Mouse (Mus musculus) WW6 (cell line): ENCODE results near the gene Inhbe.
"Not testable (repeated sequence)": the region's sequence is repeated elsewhere in the genome, so short reads cannot be mapped to it uniquely, and the experiment has no call there.

Experiments
- DNase-seq: peaks from one replicate; pipeline ENCODE4 v3.0.0-alpha.2; 2013; ENCODE audit warnings: low read depth, low spot score

The Inhbe gene

GRCm38 (mm10) chr10:127322669-127323068 is 31.5 kb downstream of the Inhbe start:
- DNase-seq, result no peak

- DNase-seq, result no peak
Observed at GRCm38 (mm10) chr10:127322178-127322577, 32.0 kb downstream of the Inhbe start.

GRCm38 (mm10) chr10:127321621-127322020 is 32.6 kb downstream of the Inhbe start, which contains the start of gene Arhgap9:
Arhgap9 (plus strand) TSS chr10:127321964.
- DNase-seq, result no peak

GRCm38 (mm10) chr10:127319969-127320368 is 34.2 kb downstream of the Inhbe start:
- DNase-seq, result no peak

- no peak for DNase-seq
Observed at GRCm38 (mm10) chr10:127318009-127318408, 36.2 kb downstream of the Inhbe start.

GRCm38 (mm10) chr10:127317277-127317676 is 36.9 kb downstream of the Inhbe start:
- no peak for DNase-seq

GRCm38 (mm10) chr10:127314950-127315349 is 39.3 kb downstream of the Inhbe start:
- not testable (repeated sequence) for DNase-seq

- DNase-seq, result not testable (repeated sequence)
Observed at GRCm38 (mm10) chr10:127313516-127313915, 40.7 kb downstream of the Inhbe start.

GRCm38 (mm10) chr10:127312858-127313257 is 41.4 kb downstream of the Inhbe start:
- DNase-seq, result no peak

GRCm38 (mm10) chr10:127312356-127312676 is 41.9 kb downstream of the Inhbe start:
- peak; percentile 84 for DNase-seq

- peak; percentile 86 for DNase-seq
Observed at GRCm38 (mm10) chr10:127311476-127312355, 42.5 kb downstream of the Inhbe start, which contains the start of gene Mars. Mars (minus strand) TSS chr10:127311786.

- no peak for DNase-seq
Observed at GRCm38 (mm10) chr10:127310523-127311475, 43.4 kb downstream of the Inhbe start.

- DNase-seq, result not testable (repeated sequence)
Observed at GRCm38 (mm10) chr10:127309167-127309566, 45.0 kb downstream of the Inhbe start.

GRCm38 (mm10) chr10:127303136-127303535 is 51.1 kb downstream of the Inhbe start:
- DNase-seq, result no peak

GRCm38 (mm10) chr10:127300361-127300760 is 53.9 kb downstream of the Inhbe start:
- DNase-seq, result no peak
